Mouse (Mus musculus) midbrain, embryonic 13.5 days (tissue): ENCODE data around the gene Pi16. TPM values are rescaled to one million over a fixed set of nuclear protein-coding genes. Genes with fewer than 3 reads are reported as not detected.

Experiments used
- ATAC-seq: fragments of 200-750 bp; cut with Nextera tagmentation; 2 replicates; pipeline ENCODE4 v1.8.0; 2017; ENCODE audit warnings: mild to moderate bottlenecking, moderate TSS enrichment, moderate library complexity
- H3K27ac ChIP-seq: fragments of 300-500 bp; sonication (generic); 2 replicates; pipeline ENCODE4 v1.5.1; 2015; ENCODE audit warnings: inconsistent platforms, mild to moderate bottlenecking, moderate library complexity
- H3K27me3 ChIP-seq: fragments of 300-500 bp; sonication (generic); 2 replicates; pipeline ENCODE4 v1.6.1; 2015; ENCODE audit warnings: mild to moderate bottlenecking, inconsistent platforms
- H3K36me3 ChIP-seq: fragments of 300-500 bp; sonication (generic); 2 replicates; pipeline ENCODE4 v1.6.1; 2015; ENCODE audit warnings: mild to moderate bottlenecking, inconsistent platforms
- H3K4me1 ChIP-seq: fragments of 300-500 bp; sonication (generic); replicated peaks from 2 replicates; pipeline ENCODE4 v1.6.1; 2015; ENCODE audit warnings: inconsistent platforms
- H3K4me2 ChIP-seq: fragments of 300-500 bp; sonication (generic); replicated peaks from 2 replicates; pipeline ENCODE4 v1.6.1; 2015; ENCODE audit warnings: moderate library complexity, mild to moderate bottlenecking, inconsistent platforms
- H3K4me3 ChIP-seq: fragments of 300-500 bp; sonication (generic); replicated peaks from 2 replicates; pipeline ENCODE4 v1.5.1; 2015; ENCODE audit warnings: mild to moderate bottlenecking, inconsistent platforms
- H3K9ac ChIP-seq: fragments of 300-500 bp; sonication (generic); replicated peaks from 2 replicates; pipeline ENCODE4 v1.6.1; 2015; ENCODE audit warnings: mild to moderate bottlenecking, inconsistent platforms
- H3K9me3 ChIP-seq: fragments of 300-500 bp; sonication (generic); 2 replicates; pipeline ENCODE4 v1.6.1; 2016; ENCODE audit warnings: mild to moderate bottlenecking, inconsistent platforms
- WGBS: fragments of 180-500 bp; shearing (Covaris S2); methylation state at CpG from one replicate; pipeline ENCODE4 v1.1.7; 2015; 5-methylcytosine and 5-hydroxymethylcytosine counted together
- polyA plus RNA-seq: library from polyadenylated mRNA; unstranded; fragments of >200 nt; fragmentation: Nextera tagmentation; extraction: Ambion mirVana; gene quantifications from 2 replicates; pipeline ENCODE4 v1.2.1, GENCODE M21; 2015

Gene Pi16
- polyA plus RNA-seq, 1 experiment from 2014 or later = 1.9 TPM

- no peaks in the 10 kb centered on the region for H3K27me3 ChIP-seq
- ATAC-seq = no peak
- H3K9me3 ChIP-seq = no peaks in the 10 kb centered on the region
- no peak overlapping the region for H3K4me3 ChIP-seq
- WGBS = 94% methylated on average over 3 of the region's 3 CpGs
- H3K4me2 ChIP-seq = no peak overlapping the region
- H3K4me1 ChIP-seq = no peaks in the 10 kb centered on the region
- peaks cover 62% of the 10 kb centered on the region for H3K36me3 ChIP-seq
- H3K9ac ChIP-seq = no peak overlapping the region
- no peak overlapping the region for H3K27ac ChIP-seq
Measured at GRCm38 (mm10) chr17:29292996-29293395, 24.5 kb upstream of the Pi16 start.

- H3K4me1 ChIP-seq = no peaks in the 10 kb centered on the region
- H3K36me3 ChIP-seq = peaks cover 70% of the 10 kb centered on the region
- no peaks in the 10 kb centered on the region for H3K9me3 ChIP-seq
- WGBS = 86% methylated on average over 9 of the region's 9 CpGs
- H3K27ac ChIP-seq = no peak overlapping the region
- H3K9ac ChIP-seq = no peak overlapping the region
- no peak overlapping the region for H3K4me3 ChIP-seq
- no peaks in the 10 kb centered on the region for H3K27me3 ChIP-seq
- no peak overlapping the region for H3K4me2 ChIP-seq
- ATAC-seq = no peak
Measured at GRCm38 (mm10) chr17:29293807-29294605, 23.5 kb upstream of the Pi16 start.

GRCm38 (mm10) chr17:29295835-29296234, 21.6 kb upstream of the Pi16 start:
- no peaks in the 10 kb centered on the region for H3K9me3 ChIP-seq
- no peak overlapping the region for H3K9ac ChIP-seq
- no peak overlapping the region for H3K4me3 ChIP-seq
- H3K36me3 ChIP-seq = peaks cover 88% of the 10 kb centered on the region
- H3K27me3 ChIP-seq = no peaks in the 10 kb centered on the region
- no peak for ATAC-seq
- H3K4me1 ChIP-seq = no peaks in the 10 kb centered on the region
- H3K27ac ChIP-seq = no peak overlapping the region
- 77% methylated on average over 5 of the region's 5 CpGs for WGBS
- no peak overlapping the region for H3K4me2 ChIP-seq

- H3K4me3 ChIP-seq = no peak overlapping the region
- H3K27ac ChIP-seq = no peak overlapping the region
- no peaks in the 10 kb centered on the region for H3K9me3 ChIP-seq
- 91% methylated on average over 10 of the region's 10 CpGs for WGBS
- peaks cover 92% of the 10 kb centered on the region for H3K36me3 ChIP-seq
- no peaks in the 10 kb centered on the region for H3K4me1 ChIP-seq
- no peak overlapping the region for H3K9ac ChIP-seq
- ATAC-seq = no peak
- H3K27me3 ChIP-seq = no peaks in the 10 kb centered on the region
- H3K4me2 ChIP-seq = no peak overlapping the region
Measured at GRCm38 (mm10) chr17:29297321-29297720, 20.2 kb upstream of the Pi16 start.

- H3K9me3 ChIP-seq = no peaks in the 10 kb centered on the region
- H3K4me1 ChIP-seq = no peaks in the 10 kb centered on the region
- no peaks in the 10 kb centered on the region for H3K27me3 ChIP-seq
- peaks cover 89% of the 10 kb centered on the region for H3K36me3 ChIP-seq
- H3K4me3 ChIP-seq = no peak overlapping the region
- H3K9ac ChIP-seq = no peak overlapping the region
- no peak overlapping the region for H3K27ac ChIP-seq
- 89% methylated on average over 6 of the region's 6 CpGs for WGBS
- ATAC-seq = no peak
- no peak overlapping the region for H3K4me2 ChIP-seq
Measured at GRCm38 (mm10) chr17:29297813-29298212, 19.7 kb upstream of the Pi16 start.

GRCm38 (mm10) chr17:29299282-29299681, 18.2 kb upstream of the Pi16 start:
- 81% methylated on average over 4 of the region's 4 CpGs for WGBS

GRCm38 (mm10) chr17:29300926-29301325, 16.6 kb upstream of the Pi16 start:
- no peak overlapping the region for H3K9ac ChIP-seq
- H3K4me2 ChIP-seq = no peak overlapping the region
- H3K27ac ChIP-seq = no peak overlapping the region
- H3K4me3 ChIP-seq = no peak overlapping the region
- H3K4me1 ChIP-seq = peaks cover 7% of the 10 kb centered on the region; the same call in 1 of the 2 replicates
- peaks cover 62% of the 10 kb centered on the region for H3K36me3 ChIP-seq
- 95% methylated on average over 7 of the region's 7 CpGs for WGBS
- no peaks in the 10 kb centered on the region for H3K27me3 ChIP-seq
- ATAC-seq = no peak
- no peaks in the 10 kb centered on the region for H3K9me3 ChIP-seq

More at GRCm38 (mm10) chr17:29299282-29299681, 18.2 kb upstream of the Pi16 start:
- Histone ChIP-seq H3K27ac (no peak overlapping the region), H3K36me3 (peaks cover 79% of the 10 kb centered on the region), H3K4me2 (no peak overlapping the region), H3K9ac (no peak overlapping the region), H3K27me3 (no peaks in the 10 kb centered on the region), H3K4me3 (no peak overlapping the region), H3K4me1 (no peaks in the 10 kb centered on the region), H3K9me3 (no peaks in the 10 kb centered on the region)
- ATAC-seq = no peak

- Histone ChIP-seq H3K36me3 (peaks cover 57% of the 10 kb centered on the region), H3K4me3 (no peak overlapping the region), H3K27me3 (no peaks in the 10 kb centered on the region), H3K4me2 (no peak overlapping the region), H3K9me3 (no peaks in the 10 kb centered on the region), H3K9ac (no peak overlapping the region), H3K27ac (no peak overlapping the region), H3K4me1 (peaks cover 8% of the 10 kb centered on the region; the same call in 1 of the 2 replicates)
- 91% methylated on average over 6 of the region's 6 CpGs for WGBS
- ATAC-seq = no peak
Measured at GRCm38 (mm10) chr17:29301421-29301820, 16.1 kb upstream of the Pi16 start.

- no peak overlapping the region for H3K27ac ChIP-seq
- no peaks in the 10 kb centered on the region for H3K27me3 ChIP-seq
- H3K4me1 ChIP-seq = peaks cover 8% of the 10 kb centered on the region; the same call in 1 of the 2 replicates
- no peak overlapping the region for H3K9ac ChIP-seq
- no peak overlapping the region for H3K4me3 ChIP-seq
- no peaks in the 10 kb centered on the region for H3K9me3 ChIP-seq
- 80% methylated on average over 5 of the region's 5 CpGs for WGBS
- no peak overlapping the region for H3K4me2 ChIP-seq
- peaks cover 50% of the 10 kb centered on the region for H3K36me3 ChIP-seq
- no peak for ATAC-seq
Measured at GRCm38 (mm10) chr17:29302149-29302548, 15.3 kb upstream of the Pi16 start.

- ATAC-seq = no peak
- WGBS = 39% methylated on average over 3 of the region's 3 CpGs
- no peaks in the 10 kb centered on the region for H3K9me3 ChIP-seq
- H3K27ac ChIP-seq = no peak overlapping the region
- no peak overlapping the region for H3K9ac ChIP-seq
- H3K36me3 ChIP-seq = peaks cover 41% of the 10 kb centered on the region
- H3K4me1 ChIP-seq = peaks cover 8% of the 10 kb centered on the region; the same call in 1 of the 2 replicates
- H3K4me2 ChIP-seq = no peak overlapping the region
- H3K4me3 ChIP-seq = no peak overlapping the region
- H3K27me3 ChIP-seq = no peaks in the 10 kb centered on the region
Measured at GRCm38 (mm10) chr17:29303087-29303486, 14.4 kb upstream of the Pi16 start.

- WGBS = 84% methylated on average over 3 of the region's 3 CpGs
- no peak for ATAC-seq
- no peak overlapping the region for H3K4me2 ChIP-seq
Measured at GRCm38 (mm10) chr17:29303856-29304255, 13.6 kb upstream of the Pi16 start.

GRCm38 (mm10) chr17:29304376-29305057, 13.0 kb upstream of the Pi16 start:
- Histone ChIP-seq H3K4me2 (no peak overlapping the region), H3K4me3 (no peak overlapping the region), H3K27me3 (no peaks in the 10 kb centered on the region), H3K9me3 (no peaks in the 10 kb centered on the region), H3K36me3 (peaks cover 29% of the 10 kb centered on the region), H3K4me1 (peaks cover 8% of the 10 kb centered on the region; the same call in 1 of the 2 replicates), H3K27ac (no peak overlapping the region), H3K9ac (no peak overlapping the region)
- no peak for ATAC-seq
- 73% methylated on average over 13 of the region's 13 CpGs for WGBS

More at GRCm38 (mm10) chr17:29303856-29304255, 13.6 kb upstream of the Pi16 start:
- Histone ChIP-seq H3K9ac (no peak overlapping the region), H3K4me3 (no peak overlapping the region), H3K27ac (no peak overlapping the region), H3K4me1 (peaks cover 8% of the 10 kb centered on the region; the same call in 1 of the 2 replicates), H3K27me3 (no peaks in the 10 kb centered on the region), H3K9me3 (no peaks in the 10 kb centered on the region), H3K36me3 (peaks cover 35% of the 10 kb centered on the region)
